In the genomic region with DNA sequence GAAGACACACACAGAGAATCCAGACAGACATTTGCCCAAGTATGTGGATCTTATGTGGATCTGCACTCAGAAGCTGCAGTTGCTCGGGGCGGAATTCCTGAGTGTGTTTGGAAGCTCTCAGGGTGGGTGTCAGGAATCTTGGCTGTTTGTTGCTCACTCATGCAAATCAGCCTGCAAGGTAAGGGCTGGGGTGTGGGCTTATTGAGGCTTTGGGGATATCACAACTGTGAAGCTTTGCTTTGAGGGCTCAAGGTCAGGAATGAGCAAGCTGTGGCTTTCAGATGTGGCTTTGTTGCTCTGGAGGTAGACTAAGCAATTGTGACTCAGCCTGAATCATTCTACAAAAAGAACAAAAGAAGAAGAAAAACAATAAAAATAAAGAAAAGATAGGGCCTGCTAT, we compare ENCODE assay signal across 29 mouse cellular contexts. TPM values are rescaled to one million over a fixed set of nuclear protein-coding genes. Genes with fewer than 3 reads are reported as not detected.
DNase-seq lines count a peak whose midpoint lies in the region; ATAC-seq and TF ChIP-seq lines count a peak whose summit lies in the region.
"Had no signal": no experiment of that assay in that cellular context is flagged by ENCODE, and none has a peak within 500 bp of the region (broad histone marks: within the 10 kb centered on the region; RNA-seq: fewer than 3 reads in every experiment).

No protein-coding gene starts in this region.

- H3K36me3 ChIP-seq in ES-Bruce4 (ENCODE audit: control insufficient read depth, insufficient read depth, low read length, poor library complexity, severe bottlenecking) (no peaks in the 10 kb centered on the region), myocyte (ENCODE audit: control insufficient read depth, insufficient read depth) (no peaks in the 10 kb centered on the region)
- H3K36me3 ChIP-seq: embryonic facial prominence, embryonic 13.5 days; heart, embryonic 12.5 days; hindbrain, embryonic 15.5 days; kidney, embryonic 15.5 days; midbrain, embryonic 13.5 days; neural tube, embryonic 15.5 days had no signal

- POLR2A ChIA-PET in Patski (lab: Charles Lee), result interaction anchor here (0.9 to 1.6 kb wide), 5 partner anchors 11 to 92 kb away, joined by 3 to 4 read pairs (median 3); a partner anchor contains a TSS

- no peak for TF ChIP-seq CTCF in ES-Bruce4 (IDR thresholded peaks at IDR 0.05; ENCODE audit: low read depth, low read length)
- TF ChIP-seq CTCF in Patski (IDR thresholded peaks at IDR 0.05), result no peak

- H3K4me3 ChIP-seq in ES-Bruce4 (ENCODE audit: low read depth, low read length) (no peak overlapping the region), myocyte (no peak overlapping the region)
- H3K4me3 ChIP-seq: embryonic facial prominence, embryonic 13.5 days; erythroblast, embryonic 14.5 days; heart, adult 2 months; heart, embryonic 12.5 days; hindbrain, embryonic 15.5 days; kidney, embryonic 15.5 days; midbrain, embryonic 13.5 days; neural tube, embryonic 15.5 days had no signal

- CTCF ChIA-PET in Patski (lab: Charles Lee), result interaction anchor here (1.1 to 1.5 kb wide), 4 partner anchors 25 to 493 kb away, joined by 3 to 8 read pairs (median 3); a partner anchor contains a TSS

- peak overlapping the region; percentile 30 for H3K4me2 ChIP-seq in myocyte (ENCODE audit: low read depth)
- H3K4me2 ChIP-seq: embryonic facial prominence, embryonic 13.5 days; heart, embryonic 12.5 days; hindbrain, embryonic 15.5 days; kidney, embryonic 15.5 days; midbrain, embryonic 13.5 days; neural tube, embryonic 15.5 days had no signal

- H3K27me3 ChIP-seq in ES-Bruce4 (ENCODE audit: control insufficient read depth, insufficient read depth, low read length, poor library complexity, severe bottlenecking) (no peaks in the 10 kb centered on the region), Patski (no peaks in the 10 kb centered on the region), myocyte (ENCODE audit: control insufficient read depth, insufficient read depth, insufficient read length) (no peaks in the 10 kb centered on the region)
- H3K27me3 ChIP-seq: embryonic facial prominence, embryonic 13.5 days; hindbrain, embryonic 15.5 days; kidney, embryonic 15.5 days; midbrain, embryonic 13.5 days; neural tube, embryonic 15.5 days had no signal

- H3K4me1 ChIP-seq in ES-Bruce4 (ENCODE audit: control insufficient read depth, insufficient read depth, low read length), result peaks cover 11% of the 10 kb centered on the region
- H3K4me1 ChIP-seq: heart, embryonic 12.5 days; hindbrain, embryonic 15.5 days; midbrain, embryonic 13.5 days; neural tube, embryonic 15.5 days had no signal

- no peaks in the 10 kb centered on the region for H3K9me3 ChIP-seq in ES-Bruce4 (replicated peaks; ENCODE audit: control insufficient read depth, insufficient read depth, low read length, poor library complexity, severe bottlenecking)
- H3K9me3 ChIP-seq: embryonic facial prominence, embryonic 13.5 days; heart, embryonic 12.5 days; hindbrain, embryonic 15.5 days; kidney, embryonic 15.5 days; midbrain, embryonic 13.5 days; neural tube, embryonic 15.5 days had no signal

- in situ Hi-C loops in Patski (cut with MboI; ENCODE audit: low pct_unique_long_range_greater_than_20kb), result loop anchor here (5.0 to 10.0 kb wide), 4 partner anchors 95 to 422 kb away; no protein-coding TSS in a partner anchor

- peak; percentile 72 for ATAC-seq in Patski
- ATAC-seq: forebrain, embryonic 16.5 days; inflammation-experienced regulatory T-cells, adult 6 months; midbrain, embryonic 13.5 days had no signal

- TF ChIP-seq EP300 in ES-Bruce4 (IDR thresholded peaks at IDR 0.05; ENCODE audit: insufficient read depth, low read depth, low read length), result peak; percentile 97

- no peak overlapping the region for H3ac ChIP-seq in myocyte (ENCODE audit: control insufficient read depth, insufficient read length)

- no peak for TF ChIP-seq POLR2A in ES-Bruce4 (IDR thresholded peaks at IDR 0.05; ENCODE audit: insufficient read depth, low read length)
- TF ChIP-seq POLR2A in myocyte (IDR thresholded peaks at IDR 0.05; ENCODE audit: insufficient read length, low read depth), result no peak

- H3K27ac ChIP-seq in ES-Bruce4 (ENCODE audit: insufficient read depth, low read length), result peak overlapping the region; percentile 95
- H3K27ac ChIP-seq: embryonic facial prominence, embryonic 13.5 days; heart, adult 2 months; hindbrain, embryonic 15.5 days; kidney, embryonic 15.5 days; liver, embryonic 14.5 days; macrophage; midbrain, embryonic 13.5 days; neural tube, embryonic 15.5 days had no signal

- no peaks in the 10 kb centered on the region for H3K79me2 ChIP-seq in myocyte (ENCODE audit: control insufficient read depth, insufficient read depth)

- no peak overlapping the region for H3K9ac ChIP-seq in ES-Bruce4 (ENCODE audit: low read depth, poor library complexity, severe bottlenecking)
- H3K9ac ChIP-seq: embryonic facial prominence, embryonic 13.5 days; heart, embryonic 12.5 days; hindbrain, embryonic 15.5 days; kidney, embryonic 15.5 days; liver, embryonic 14.5 days; midbrain, embryonic 13.5 days; neural tube, embryonic 15.5 days had no signal

- peak; percentile 47 for DNase-seq in adrenal gland, adult 2 months
- no peak for DNase-seq in adrenal gland, postnatal 25 days
- peak; percentile 90 for DNase-seq in Patski (ENCODE audit: low read depth, low spot score)
- no peak for DNase-seq in right cerebral cortex, postnatal 4 days
- DNase-seq in right cerebral cortex, adult 2 months (ENCODE audit: low spot score in 2 of 2), result no peak
- DNase-seq: cerebellum, adult 11-12 months; cerebellum, adult 9-11 months; heart, adult 2 months; heart, postnatal 4 days; kidney, adult 18-20 months; kidney, postnatal 4 days; liver; lung, adult 2 months; lung, postnatal 10 days; right cerebral cortex, adult 18-20 months; thymus, postnatal 4 days had no signal

TF ChIP-seq in myocyte, 11 proteins besides CTCF, POLR2A, EP300 and RAD21:
- TF ChIP-seq CEBPB (IDR thresholded peaks at IDR 0.05; ENCODE audit: insufficient read depth, poor library complexity, severe bottlenecking) (no peak), TCF3 (IDR thresholded peaks at IDR 0.05; ENCODE audit: insufficient read length, low read depth) (no peak), MYOG (IDR thresholded peaks at IDR 0.05; ENCODE audit: control insufficient read depth in 1 of 3, insufficient read depth in 1 of 3, insufficient read length in 2 of 3, low read depth in 2 of 3) (no peak), MYOD1 (IDR thresholded peaks at IDR 0.05; ENCODE audit: control insufficient read depth in 1 of 3, insufficient read length in 2 of 3, low read depth in 2 of 3) (no peak), E2F4 (IDR thresholded peaks at IDR 0.05; ENCODE audit: insufficient read depth) (no peak), TCF12 (IDR thresholded peaks at IDR 0.05; ENCODE audit: insufficient read depth, poor library complexity, severe bottlenecking) (no peak), MAX (IDR thresholded peaks at IDR 0.05; ENCODE audit: low read depth) (no peak), REST (IDR thresholded peaks at IDR 0.05; ENCODE audit: insufficient read depth, insufficient read length) (no peak), POLR2AphosphoS2 (IDR thresholded peaks at IDR 0.05; ENCODE audit: insufficient read length, low read depth) (no peak), SRF (IDR thresholded peaks at IDR 0.05; ENCODE audit: control insufficient read depth, insufficient read length, low read depth) (no peak), USF1 (IDR thresholded peaks at IDR 0.05; ENCODE audit: low read depth) (no peak)

RNA-seq across cellular contexts. Expression of a gene that starts 28.9 kb away (rescaled TPM):
- total RNA-seq in adrenal gland, adult 2 months (2021), result 10 to 100 TPM; 22.6 to 24.2 TPM
- polyA plus RNA-seq in adrenal gland, adult 2 months (2012; rRNA removed), result 18.2 and 19.0 TPM in 2 replicates
- total RNA-seq in adrenal gland, postnatal 25 days (2021), result 27.5 and 33.3 TPM in 2 replicates
- polyA plus RNA-seq in ES-Bruce4 (2011; ENCODE audit: insufficient read depth, insufficient read length, low read depth, missing spikeins) (23.8 and 29.0 TPM in 2 replicates), Patski (2021) (22.1 TPM), myocyte (2012; fragmentation: generic; extraction: Trizol) (5.4 TPM)

Comparison
In these comparisons a context has a peak if more than half of its experiments do, and no peak if none do; other contexts are left out.
1. DNase-seq: peak in adrenal gland, adult 2 months (single experiment) and Patski (single experiment); none in adrenal gland, postnatal 25 days (single experiment), right cerebral cortex, postnatal 4 days (single experiment) and right cerebral cortex, adult 2 months (0 of 2).